In the genomic region with DNA sequence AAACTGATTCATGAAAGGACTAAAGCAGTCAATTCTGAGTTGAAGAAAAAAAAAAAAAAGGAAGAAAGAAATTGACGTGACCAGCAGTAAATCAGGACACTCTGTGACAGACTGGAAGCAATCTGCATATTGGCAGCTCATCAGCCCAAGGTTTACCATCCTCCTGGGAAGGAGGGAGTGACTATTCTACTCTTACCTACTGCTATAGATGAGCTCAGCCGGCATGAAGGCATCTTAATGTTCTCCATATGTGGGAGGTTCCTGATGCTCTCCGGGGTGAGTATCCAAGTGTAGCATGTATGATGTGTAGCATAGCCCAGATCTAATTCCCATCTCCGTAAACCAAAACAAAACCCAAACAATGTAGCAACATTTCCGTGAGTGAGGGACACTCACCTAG, we compare ENCODE assay signal across 20 mouse cellular contexts. TPM values are rescaled to one million over a fixed set of nuclear protein-coding genes. Genes with fewer than 3 reads are reported as not detected.
DNase-seq lines count a peak whose midpoint lies in the region; ATAC-seq lines count a peak whose summit lies in the region.
"Had no signal": no experiment of that assay in that cellular context is flagged by ENCODE, and none has a peak within 500 bp of the region (broad histone marks: within the 10 kb centered on the region; RNA-seq: fewer than 3 reads in every experiment).

No protein-coding gene starts in this region.

- peaks cover 11% of the 10 kb centered on the region for H3K4me1 ChIP-seq in liver, embryonic 13.5 days (replicated peaks)
- H3K4me1 ChIP-seq in limb, embryonic 15.5 days: peaks cover 10% of the 10 kb centered on the region; the same call in 1 of the 2 replicates
- H3K4me1 ChIP-seq in kidney, embryonic 14.5 days (ENCODE audit: control insufficient read depth, insufficient read depth, low read length): no peaks in the 10 kb centered on the region
- H3K4me1 ChIP-seq: embryonic facial prominence, embryonic 15.5 days; forebrain, embryonic 10.5 days; hindbrain, embryonic 13.5 days had no signal

- H3K27me3 ChIP-seq in liver, embryonic 13.5 days: no peaks in the 10 kb centered on the region
- H3K27me3 ChIP-seq in limb, embryonic 15.5 days: no peaks in the 10 kb centered on the region
- H3K27me3 ChIP-seq in kidney, embryonic 14.5 days (ENCODE audit: control insufficient read depth, insufficient read depth, low read length): no peaks in the 10 kb centered on the region
- H3K27me3 ChIP-seq: embryonic facial prominence, embryonic 15.5 days; hindbrain, embryonic 13.5 days had no signal

- H3K36me3 ChIP-seq in liver, embryonic 13.5 days: peaks cover 9% of the 10 kb centered on the region
- no peaks in the 10 kb centered on the region for H3K36me3 ChIP-seq in limb, embryonic 15.5 days
- no peaks in the 10 kb centered on the region for H3K36me3 ChIP-seq in kidney, embryonic 14.5 days (ENCODE audit: control insufficient read depth, insufficient read depth, low read length)
- H3K36me3 ChIP-seq: embryonic facial prominence, embryonic 15.5 days; hindbrain, embryonic 13.5 days had no signal

- WGBS in liver, embryonic 13.5 days (ENCODE audit: insufficient replicate concordance): 67% methylated on average over 5 of the region's 5 CpGs
- WGBS in limb, embryonic 15.5 days: 50% methylated on average over 5 of the region's 5 CpGs
- WGBS in kidney, embryonic 14.5 days: 76% methylated on average over 5 of the region's 5 CpGs

- H3K4me2 ChIP-seq in liver, embryonic 13.5 days: no peak overlapping the region
- H3K4me2 ChIP-seq in limb, embryonic 15.5 days: no peak overlapping the region
- no peak overlapping the region for H3K4me2 ChIP-seq in kidney, embryonic 14.5 days (replicated peaks; ENCODE audit: low read depth, low read length)
- H3K4me2 ChIP-seq: embryonic facial prominence, embryonic 15.5 days; hindbrain, embryonic 13.5 days had no signal

- H3K27ac ChIP-seq in liver, embryonic 13.5 days: peak overlapping the region; percentile 5; the same call in 1 of the 2 replicates
- no peak overlapping the region for H3K27ac ChIP-seq in limb, embryonic 15.5 days
- no peak overlapping the region for H3K27ac ChIP-seq in kidney, embryonic 14.5 days (ENCODE audit: low read depth, low read length)
- H3K27ac ChIP-seq: embryonic facial prominence, embryonic 15.5 days; forebrain, embryonic 10.5 days; heart, embryonic 10.5 days; hindbrain, embryonic 13.5 days; hindbrain, postnatal 0 days had no signal

- ATAC-seq in frontal cortex, adult (ENCODE audit: low TSS enrichment): peak; percentile 47
- no peak for ATAC-seq in liver, embryonic 13.5 days (ENCODE audit: low read depth)
- ATAC-seq in limb, embryonic 15.5 days (ENCODE audit: insufficient number of reproducible peaks, low FRiP score, low TSS enrichment, low read depth): 0 out of 2 replicates have a peak, but pooled peaks have one; percentile 41
- ATAC-seq in kidney, embryonic 14.5 days (ENCODE audit: low FRiP score, low TSS enrichment): no peak
- ATAC-seq: forebrain, embryonic 14.5 days; hindbrain, postnatal 0 days had no signal

- H3K9me3 ChIP-seq in liver, embryonic 13.5 days (replicated peaks): no peaks in the 10 kb centered on the region
- H3K9me3 ChIP-seq in limb, embryonic 15.5 days: no peaks in the 10 kb centered on the region
- H3K9me3 ChIP-seq in kidney, embryonic 14.5 days (ENCODE audit: control insufficient read depth, low read length): no peaks in the 10 kb centered on the region
- H3K9me3 ChIP-seq: embryonic facial prominence, embryonic 15.5 days; forebrain, embryonic 10.5 days; heart, embryonic 10.5 days; hindbrain, embryonic 13.5 days had no signal

- H3K4me3 ChIP-seq in liver, embryonic 13.5 days (replicated peaks): no peak overlapping the region
- H3K4me3 ChIP-seq in limb, embryonic 15.5 days: no peak overlapping the region
- no peak overlapping the region for H3K4me3 ChIP-seq in kidney, embryonic 14.5 days (ENCODE audit: low read length)
- H3K4me3 ChIP-seq: embryonic facial prominence, embryonic 15.5 days; erythroblast, embryonic 14.5 days; forebrain, embryonic 10.5 days; heart, embryonic 10.5 days; hindbrain, embryonic 13.5 days had no signal

- no peak overlapping the region for H3K9ac ChIP-seq in liver, embryonic 13.5 days
- H3K9ac ChIP-seq in limb, embryonic 15.5 days: no peak overlapping the region
- H3K9ac ChIP-seq in kidney, embryonic 14.5 days (ENCODE audit: low read depth, low read length): no peak overlapping the region
- H3K9ac ChIP-seq: embryonic facial prominence, embryonic 15.5 days; hindbrain, embryonic 13.5 days had no signal

- DNase-seq in frontal cortex, postnatal 10 days (ENCODE audit: low spot score in 2 of 2): no peak
- no peak for DNase-seq in liver, embryonic 13.5 days
- DNase-seq in liver: no peak
- no peak for DNase-seq in heart, adult 8-10 months (ENCODE audit: low spot score)
- DNase-seq: adrenal gland, postnatal 10 days; cerebellum, adult 11-12 months; cerebellum, adult 9-10 months; cerebellum, postnatal 25 days; gastrocnemius, postnatal 25 days; heart, postnatal 10 days had no signal

RNA-seq across cellular contexts. Expression of a gene that starts 10.4 kb away (rescaled TPM):
- 23.0 and 24.9 TPM in 2 replicates for polyA plus RNA-seq in liver, embryonic 13.5 days (2015; fragmentation: Nextera tagmentation; extraction: Ambion mirVana)
- polyA plus RNA-seq in limb, embryonic 15.5 days (2015; fragmentation: Nextera tagmentation; extraction: Ambion mirVana): 32.9 and 39.3 TPM in 2 replicates
- polyA plus RNA-seq in kidney, embryonic 14.5 days (2014; fragmentation: Nextera tagmentation; extraction: Ambion mirVana): 2.0 and 2.7 TPM in 2 replicates
- 10 to 100 TPM; 25.3 to 46.2 (median 41.1) TPM for total RNA-seq in heart, adult 8-10 months (2022)

Comparison
In these comparisons a context has a peak if more than half of its experiments do, and no peak if none do; other contexts are left out.
1. ATAC-seq: peak in frontal cortex, adult (single experiment) and limb, embryonic 15.5 days (single experiment); none in liver, embryonic 13.5 days (single experiment) and kidney, embryonic 14.5 days (single experiment).